Mouse (Mus musculus) midbrain, embryonic 11.5 days (tissue): Measurements from ENCODE around the gene Pdzd3. TPM values are rescaled to one million over a fixed set of nuclear protein-coding genes. Genes with fewer than 3 reads are reported as not detected.
A peak's percentile ranks its signal among the peaks of the same experiment; 100 is the strongest.

Experiments
- ATAC-seq: fragments of 200-750 bp; cut with Nextera tagmentation; 2 replicates; pipeline ENCODE4 v1.8.0; 2017; ENCODE audit warnings: moderate TSS enrichment, moderate library complexity; ENCODE audit not compliant: low FRiP score
- DNase-seq: peaks from one replicate; pipeline ENCODE4 v3.0.0; 2015; ENCODE audit warnings: low spot score; ENCODE audit errors: missing footprints
- H3K27ac ChIP-seq: fragments of 300-500 bp; sonication (generic); 2 replicates; pipeline ENCODE4 v1.5.1; 2014; ENCODE audit warnings: low read depth, low read length
- H3K27me3 ChIP-seq: fragments of 300-500 bp; sonication (generic); 2 replicates; pipeline ENCODE4 v1.6.1; 2014; ENCODE audit warnings: mild to moderate bottlenecking, low read length, moderate library complexity, mixed read lengths; ENCODE audit not compliant: control insufficient read depth, insufficient read depth
- H3K36me3 ChIP-seq: fragments of 300-500 bp; sonication (generic); 2 replicates; pipeline ENCODE4 v1.6.1; 2014; ENCODE audit warnings: mild to moderate bottlenecking, low read length, moderate library complexity, mixed read lengths; ENCODE audit not compliant: control insufficient read depth, insufficient read depth
- H3K4me1 ChIP-seq: fragments of 300-500 bp; sonication (generic); 2 replicates; pipeline ENCODE4 v1.6.1; 2014; ENCODE audit warnings: low read length; ENCODE audit not compliant: control insufficient read depth, insufficient read depth
- H3K4me2 ChIP-seq: fragments of 300-500 bp; sonication (generic); 2 replicates; pipeline ENCODE4 v1.6.1; 2014; ENCODE audit warnings: mild to moderate bottlenecking, moderate library complexity
- H3K4me3 ChIP-seq: fragments of 300-500 bp; sonication (generic); 2 replicates; pipeline ENCODE4 v1.5.1; 2014; ENCODE audit warnings: low read depth, low read length
- H3K9ac ChIP-seq: fragments of 300-500 bp; sonication (generic); 2 replicates; pipeline ENCODE4 v1.6.1; 2014; ENCODE audit warnings: low read length
- H3K9me3 ChIP-seq: fragments of 300-500 bp; sonication (generic); 2 replicates; pipeline ENCODE4 v1.6.1; 2016; ENCODE audit warnings: low read length; ENCODE audit not compliant: control insufficient read depth
- WGBS: fragments of 180-500 bp; shearing (Covaris S2); extraction: QIAGEN DNeasy Blood & Tissue Kit; methylation state at CpG from one replicate; pipeline ENCODE4 v1.1.7; 2014; 5-methylcytosine and 5-hydroxymethylcytosine counted together
- polyA plus RNA-seq: library from polyadenylated mRNA; unstranded; fragments of >200 nt; fragmentation: Nextera tagmentation; extraction: Ambion mirVana; gene quantifications from 2 replicates; pipeline ENCODE4 v1.2.1, GENCODE M21; 2014

Gene Pdzd3
- polyA plus RNA-seq, 1 experiment from 2014 or later: 0.23 TPM

GRCm38 (mm10) chr9:44256213-44256612 lies 4.9 kb upstream of the Pdzd3 start:
- Histone ChIP-seq H3K36me3 (no peaks in the 10 kb centered on the region), H3K9ac (no peak overlapping the region), H3K4me1 (peaks cover 17% of the 10 kb centered on the region), H3K27ac (no peak overlapping the region), H3K4me2 (no peak overlapping the region), H3K27me3 (no peaks in the 10 kb centered on the region), H3K4me3 (no peak overlapping the region), H3K9me3 (no peaks in the 10 kb centered on the region)
- 90% methylated on average over 8 of the region's 8 CpGs for WGBS
- no peak for ATAC-seq
- DNase-seq: no peak

GRCm38 (mm10) chr9:44255136-44255521 lies 3.9 kb upstream of the Pdzd3 start:
- 50% methylated on average over 6 of the region's 6 CpGs for WGBS
- no peak for ATAC-seq
- H3K9ac ChIP-seq: no peak overlapping the region

GRCm38 (mm10) chr9:44254508-44255135 lies 3.4 kb upstream of the Pdzd3 start:
- Histone ChIP-seq H3K9me3 (no peaks in the 10 kb centered on the region), H3K27me3 (no peaks in the 10 kb centered on the region; the same call in 1 of the 2 replicates), H3K4me2 (no peak overlapping the region), H3K9ac (no peak overlapping the region), H3K4me3 (no peak overlapping the region), H3K4me1 (peaks cover 18% of the 10 kb centered on the region), H3K36me3 (no peaks in the 10 kb centered on the region), H3K27ac (0 out of 2 replicates have a peak overlapping the region, but pooled peaks have one; percentile 11)
- WGBS: 4% methylated on average over 5 of the region's 5 CpGs
- ATAC-seq (peak; percentile 48; the same call in 1 of the 2 replicates), DNase-seq (peak; percentile 90)

More at GRCm38 (mm10) chr9:44255136-44255521, 3.9 kb upstream of the Pdzd3 start:
- H3K4me2 ChIP-seq: no peak overlapping the region
- no peaks in the 10 kb centered on the region for H3K27me3 ChIP-seq
- H3K27ac ChIP-seq: no peak overlapping the region
- H3K4me1 ChIP-seq: peaks cover 17% of the 10 kb centered on the region
- H3K36me3 ChIP-seq: no peaks in the 10 kb centered on the region
- no peak for DNase-seq
- H3K4me3 ChIP-seq: no peak overlapping the region
- no peaks in the 10 kb centered on the region for H3K9me3 ChIP-seq

- no peak overlapping the region for H3K27ac ChIP-seq
- 77% methylated on average over 6 of the region's 6 CpGs for WGBS
- no peaks in the 10 kb centered on the region for H3K36me3 ChIP-seq
- H3K9ac ChIP-seq: no peak overlapping the region
- ATAC-seq: no peak
- no peaks in the 10 kb centered on the region; the same call in 1 of the 2 replicates for H3K27me3 ChIP-seq
- no peak overlapping the region for H3K4me2 ChIP-seq
- H3K4me1 ChIP-seq: peaks cover 20% of the 10 kb centered on the region
- H3K4me3 ChIP-seq: no peak overlapping the region
- no peaks in the 10 kb centered on the region for H3K9me3 ChIP-seq
- no peak for DNase-seq
Observed at GRCm38 (mm10) chr9:44253441-44253840, 2.2 kb upstream of the Pdzd3 start.

GRCm38 (mm10) chr9:44250445-44250844 lies 826 bp downstream of the Pdzd3 start:
- DNase-seq (no peak), ATAC-seq (no peak)
- Histone ChIP-seq H3K9me3 (no peaks in the 10 kb centered on the region), H3K4me2 (no peak overlapping the region), H3K9ac (no peak overlapping the region), H3K27ac (no peak overlapping the region), H3K4me3 (no peak overlapping the region), H3K27me3 (no peaks in the 10 kb centered on the region; the same call in 1 of the 2 replicates), H3K36me3 (no peaks in the 10 kb centered on the region), H3K4me1 (peaks cover 18% of the 10 kb centered on the region)
- 46% methylated on average over 4 of the region's 4 CpGs for WGBS

GRCm38 (mm10) chr9:44249181-44250146 lies 1.8 kb downstream of the Pdzd3 start:
- H3K9ac ChIP-seq: no peak overlapping the region
- no peaks in the 10 kb centered on the region for H3K36me3 ChIP-seq
- 0 out of 2 replicates have a peak overlapping the region, but pooled peaks have one; percentile 12 for H3K4me2 ChIP-seq
- H3K4me1 ChIP-seq: peaks cover 10% of the 10 kb centered on the region
- H3K4me3 ChIP-seq: no peak overlapping the region
- peak; percentile 92 for DNase-seq
- H3K27ac ChIP-seq: no peak overlapping the region
- 0 out of 2 replicates have a peak, but pooled peaks have one; percentile 64 for ATAC-seq
- no peaks in the 10 kb centered on the region for H3K9me3 ChIP-seq
- 46% methylated on average over 26 of the region's 26 CpGs for WGBS
- H3K27me3 ChIP-seq: no peaks in the 10 kb centered on the region; the same call in 1 of the 2 replicates

GRCm38 (mm10) chr9:44247907-44248306 lies 3.4 kb downstream of the Pdzd3 start:
- no peaks in the 10 kb centered on the region; the same call in 1 of the 2 replicates for H3K27me3 ChIP-seq
- no peak for DNase-seq
- H3K9me3 ChIP-seq: no peaks in the 10 kb centered on the region
- peaks cover 3% of the 10 kb centered on the region; the same call in 1 of the 2 replicates for H3K4me1 ChIP-seq
- no peak for ATAC-seq
- no peak overlapping the region for H3K4me2 ChIP-seq
- no peak overlapping the region for H3K9ac ChIP-seq
- H3K27ac ChIP-seq: no peak overlapping the region
- H3K4me3 ChIP-seq: no peak overlapping the region
- 87% methylated on average over 6 of the region's 6 CpGs for WGBS
- H3K36me3 ChIP-seq: no peaks in the 10 kb centered on the region

- DNase-seq (no peak), ATAC-seq (no peak)
- Histone ChIP-seq H3K4me1 (no peaks in the 10 kb centered on the region), H3K4me2 (no peak overlapping the region), H3K9ac (no peak overlapping the region), H3K36me3 (no peaks in the 10 kb centered on the region), H3K27me3 (no peaks in the 10 kb centered on the region), H3K9me3 (no peaks in the 10 kb centered on the region), H3K4me3 (no peak overlapping the region), H3K27ac (no peak overlapping the region)
- 73% methylated on average over 2 of the region's 2 CpGs for WGBS
Observed at GRCm38 (mm10) chr9:44243621-44244020, 7.7 kb downstream of the Pdzd3 start.

GRCm38 (mm10) chr9:44241418-44241817 lies 9.9 kb downstream of the Pdzd3 start:
- Histone ChIP-seq H3K4me2 (no peak overlapping the region), H3K4me3 (no peak overlapping the region), H3K27ac (no peak overlapping the region), H3K9ac (no peak overlapping the region), H3K27me3 (no peaks in the 10 kb centered on the region), H3K9me3 (no peaks in the 10 kb centered on the region), H3K36me3 (no peaks in the 10 kb centered on the region), H3K4me1 (no peaks in the 10 kb centered on the region)
- 73% methylated on average over 9 of the region's 9 CpGs for WGBS
- ATAC-seq: no peak
- no peak for DNase-seq
